28 mouse cellular contexts compared by ENCODE assay signal in genomic region chr13:73976935-73977334, GRCm38 (mm10). TPM values are rescaled to one million over a fixed set of nuclear protein-coding genes. Genes with fewer than 3 reads are reported as not detected.
"Had no signal": no experiment of that assay in that cellular context is flagged by ENCODE, and none has a peak within 500 bp of the region (broad histone marks: within the 10 kb centered on the region; RNA-seq: fewer than 3 reads in every experiment).

No protein-coding gene starts in this region.

- H3K4me1 ChIP-seq: lung, embryonic 15.5 days; midbrain, embryonic 12.5 days; midbrain, embryonic 15.5 days; neural tube, embryonic 12.5 days; neural tube, embryonic 15.5 days; stomach, embryonic 15.5 days had no signal

- H3K9ac ChIP-seq: lung, embryonic 15.5 days; midbrain, embryonic 12.5 days; midbrain, embryonic 15.5 days; neural tube, embryonic 12.5 days; neural tube, embryonic 15.5 days; stomach, embryonic 15.5 days had no signal

- H3K27ac ChIP-seq: layer of hippocampus, adult 2 months; lung, embryonic 15.5 days; midbrain, embryonic 12.5 days; midbrain, embryonic 15.5 days; neural tube, embryonic 12.5 days; neural tube, embryonic 15.5 days; stomach, embryonic 15.5 days had no signal

- H3K4me2 ChIP-seq: lung, embryonic 15.5 days; midbrain, embryonic 12.5 days; midbrain, embryonic 15.5 days; neural tube, embryonic 12.5 days; neural tube, embryonic 15.5 days; stomach, embryonic 15.5 days had no signal

- H3K27me3 ChIP-seq: lung, embryonic 15.5 days; midbrain, embryonic 12.5 days; midbrain, embryonic 15.5 days; neural tube, embryonic 12.5 days; neural tube, embryonic 15.5 days; stomach, embryonic 15.5 days had no signal

- H3K36me3 ChIP-seq: lung, embryonic 15.5 days; midbrain, embryonic 12.5 days; midbrain, embryonic 15.5 days; neural tube, embryonic 12.5 days; neural tube, embryonic 15.5 days; stomach, embryonic 15.5 days had no signal

- H3K4me3 ChIP-seq: layer of hippocampus, adult 2 months; lung, embryonic 15.5 days; midbrain, embryonic 12.5 days; midbrain, embryonic 15.5 days; neural tube, embryonic 12.5 days; neural tube, embryonic 15.5 days; stomach, embryonic 15.5 days had no signal

- DNase-seq: kidney, adult 18-20 months; kidney, adult 9 months; kidney, postnatal 14 days; kidney, postnatal 4 days; layer of hippocampus, adult 9-11 months; lung, adult 18-20 months; lung, postnatal 10 days; lung, postnatal 36 days; right cerebral cortex, adult 18-20 months; right cerebral cortex, postnatal 25 days; spleen, adult 18-20 months; thymus, postnatal 25 days had no signal

- H3K9me3 ChIP-seq: lung, embryonic 15.5 days; midbrain, embryonic 12.5 days; midbrain, embryonic 15.5 days; neural tube, embryonic 12.5 days; neural tube, embryonic 15.5 days; stomach, embryonic 15.5 days had no signal

- ATAC-seq: inflammation-experienced regulatory T-cells, adult 6 months; intestine, embryonic 16.5 days; midbrain, embryonic 15.5 days had no signal

RNA-seq across cellular contexts. Expression of gene Zdhhc11, which starts 13.3 kb away (rescaled TPM):
- total RNA-seq: layer of hippocampus, adult 2 months; layer of hippocampus, postnatal 25 days; left cerebral cortex, adult 18-20 months; left cerebral cortex, postnatal 25 days had no signal
- polyA plus RNA-seq: inflammation-experienced regulatory T-cells, adult 6 months; intestine, embryonic 16.5 days; kidney, embryonic 16.5 days; limb, embryonic 11.5 days; limb, embryonic 14.5 days; lung, embryonic 15.5 days; midbrain, embryonic 12.5 days; midbrain, embryonic 15.5 days; neural tube, embryonic 12.5 days; neural tube, embryonic 15.5 days; stomach, embryonic 15.5 days; thymus, postnatal 0 days had no signal
